Comparison of ENCODE assay signal across 25 mouse cellular contexts in the genomic region with DNA sequence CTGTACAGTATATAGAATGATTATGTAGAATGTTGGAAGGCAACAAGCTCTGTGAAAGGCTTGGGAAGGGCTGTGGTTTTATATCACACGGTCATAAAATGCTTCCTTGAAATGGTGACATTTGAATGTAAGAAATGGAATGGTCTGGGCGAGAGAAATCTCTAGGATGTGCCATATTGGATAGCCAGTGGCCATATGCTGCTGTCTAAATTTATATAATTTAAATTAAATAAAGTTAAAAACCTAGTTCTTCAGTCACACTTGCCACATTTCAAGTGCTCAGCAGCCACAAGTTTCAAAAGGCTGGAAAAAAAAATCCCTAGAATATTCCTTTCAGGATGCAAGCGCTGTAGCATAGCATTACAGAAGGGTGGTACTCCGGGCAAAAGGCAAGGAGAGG. TPM values are rescaled to one million over a fixed set of nuclear protein-coding genes. Genes with fewer than 3 reads are reported as not detected.
DNase-seq lines count a peak whose midpoint lies in the region; ATAC-seq and TF ChIP-seq lines count a peak whose summit lies in the region.
"Had no signal": no experiment of that assay in that cellular context is flagged by ENCODE, and none has a peak within 500 bp of the region (broad histone marks: within the 10 kb centered on the region; RNA-seq: fewer than 3 reads in every experiment).

No protein-coding gene starts in this region.

- peak overlapping the region; percentile 64; the same call in 1 of the 2 replicates for H3K27ac ChIP-seq in left cerebral cortex, adult 2 months
- H3K27ac ChIP-seq: gastrocnemius, adult 2 months; heart, embryonic 15.5 days; hindbrain, embryonic 10.5 days; hindbrain, embryonic 13.5 days had no signal

- DNase-seq in left cerebral cortex, adult 2 months (ENCODE audit: extremely low spot score in 1 of 2, low spot score in 2 of 2), result no peak
- no peak for DNase-seq in left cerebral cortex, postnatal 4 days
- peak; percentile 30 for DNase-seq in right cerebral cortex, adult 18-20 months
- DNase-seq in right cerebral cortex, postnatal 4 days, result no peak
- peak; percentile 58 for DNase-seq in telencephalon, adult 2 months (ENCODE audit: low read depth, low spot score)
- DNase-seq: adrenal gland, adult 2 months; adrenal gland, postnatal 14 days; cerebellum, adult 11-12 months; cerebellum, adult 8-10 months; cerebellum, postnatal 10 days; cerebellum, postnatal 36 days; gastrocnemius, adult 2 months; gastrocnemius, postnatal 14 days; heart, adult 11 months; heart, postnatal 10 days; heart, postnatal 36 days had no signal

- no peak for TF ChIP-seq CTCF in left cerebral cortex, adult 2 months (IDR thresholded peaks at IDR 0.05)

- ATAC-seq in monocyte, adult 5-6 weeks (replicated peaks; ENCODE audit: insufficient number of reproducible peaks, low FRiP score, low TSS enrichment, poor library complexity, severe bottlenecking), result no peak
- ATAC-seq: CD4-positive, CD25-positive, alpha-beta regulatory T cell, adult 4 months; forebrain, embryonic 14.5 days; hindbrain, embryonic 16.5 days had no signal

- H3K4me3 ChIP-seq in left cerebral cortex, adult 2 months, result no peak overlapping the region
- H3K4me3 ChIP-seq: gastrocnemius, adult 2 months; heart, embryonic 12.5 days; heart, embryonic 15.5 days; hindbrain, embryonic 10.5 days; hindbrain, embryonic 13.5 days had no signal

- intact Hi-C loops in left cerebral cortex, adult 2 months (cut with DNase I), result loop anchor here (5.0 kb wide), 2 partner anchors 36 to 49 kb away; no protein-coding TSS in a partner anchor
- intact Hi-C loops in left cerebral cortex, postnatal 4 days (cut with DNase I), result loop anchor here (10.0 kb wide), 1 partner anchor 96 kb away; no protein-coding TSS in a partner anchor

RNA-seq across cellular contexts. Expression of a gene that starts 14.8 kb away (rescaled TPM):
- 100 to 1,000 TPM; 149 to 189 TPM for total RNA-seq in left cerebral cortex, adult 2 months (2021)
- total RNA-seq in left cerebral cortex, postnatal 4 days (2021), result 100 to 1,000 TPM; 103 to 112 TPM
- 1.7 to 3.5 TPM (median 2.7 TPM) in 3 replicates for total RNA-seq in monocyte, adult 5-6 weeks (2017)
- total RNA-seq: MEL had no signal

Comparison
In these comparisons a context has a peak if more than half of its experiments do, and no peak if none do; other contexts are left out.
1. DNase-seq: peak in right cerebral cortex, adult 18-20 months (single experiment) and telencephalon, adult 2 months (single experiment); none in left cerebral cortex, adult 2 months (0 of 2), left cerebral cortex, postnatal 4 days (single experiment) and right cerebral cortex, postnatal 4 days (single experiment).
2. RNA of a gene that starts 14.8 kb away (total RNA-seq): 149 to 189 TPM in left cerebral cortex, adult 2 months and 103 to 112 TPM in left cerebral cortex, postnatal 4 days; 1.7 to 3.5 TPM in monocyte, adult 5-6 weeks; every median in the first group is over 10 times any median in the second.